Mouse (Mus musculus) layer of hippocampus, postnatal 36 days (tissue): ENCODE results near the gene H2-T22. TPM values are rescaled to one million over a fixed set of nuclear protein-coding genes. Genes with fewer than 3 reads are reported as not detected.
"Not testable (repeated sequence)": the region's sequence is repeated elsewhere in the genome, so short reads cannot be mapped to it uniquely, and the experiment has no call there.

Experiments
- DNase-seq, 2 experiments: peaks; one replicate each; pipeline ENCODE4 v3.0.0; 2022
- total RNA-seq, 2 experiments: library from RNA; stranded (reverse); gene quantifications; 2 replicates each; pipeline ENCODE4 v1.2.3; 2021

Gene H2-T22
- total RNA-seq, 2 experiments from 2014 or later = 9.0 to 11.0 TPM

DNA sequence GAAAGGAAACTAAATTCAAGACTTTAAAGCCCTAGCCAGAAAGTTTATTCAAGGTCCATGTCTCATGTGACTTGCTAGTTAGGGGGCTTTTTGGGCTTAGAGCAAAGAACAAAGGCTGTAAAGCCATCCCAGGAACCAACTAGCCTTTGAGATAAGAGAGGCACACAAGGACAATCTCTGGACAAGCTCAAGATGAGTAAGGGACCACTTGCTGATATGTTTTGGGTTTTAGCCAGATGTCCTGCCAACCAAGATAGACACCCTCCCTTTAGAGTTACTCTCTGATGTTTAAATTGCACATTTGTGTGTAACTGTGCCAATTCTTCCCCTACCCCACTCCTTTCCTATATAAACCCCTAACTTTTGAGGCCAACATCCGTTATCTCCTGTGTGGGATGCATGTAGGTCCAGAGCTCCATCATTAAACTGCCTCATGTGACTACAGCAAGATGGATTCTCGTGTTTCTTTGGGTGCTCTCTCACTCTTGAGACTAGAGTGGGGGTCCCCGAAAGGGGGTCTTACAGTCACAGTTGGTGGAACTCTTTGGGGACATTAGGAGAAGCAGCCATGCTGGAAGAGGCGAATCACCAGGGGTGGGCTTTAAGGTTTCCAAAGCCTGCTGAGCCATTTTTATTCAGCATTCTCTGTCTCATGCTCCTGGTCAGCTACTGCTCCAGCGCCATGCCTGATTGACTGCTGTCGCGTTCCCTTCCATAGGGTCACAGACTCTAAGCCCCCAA, 13.5 kb downstream of the H2-T22 start:
- DNase-seq = no peak

- DNase-seq = no peak
These were observed 14.9 kb downstream of the H2-T22 start for GRCm38 (mm10) chr17:36027663-36028062.

DNA sequence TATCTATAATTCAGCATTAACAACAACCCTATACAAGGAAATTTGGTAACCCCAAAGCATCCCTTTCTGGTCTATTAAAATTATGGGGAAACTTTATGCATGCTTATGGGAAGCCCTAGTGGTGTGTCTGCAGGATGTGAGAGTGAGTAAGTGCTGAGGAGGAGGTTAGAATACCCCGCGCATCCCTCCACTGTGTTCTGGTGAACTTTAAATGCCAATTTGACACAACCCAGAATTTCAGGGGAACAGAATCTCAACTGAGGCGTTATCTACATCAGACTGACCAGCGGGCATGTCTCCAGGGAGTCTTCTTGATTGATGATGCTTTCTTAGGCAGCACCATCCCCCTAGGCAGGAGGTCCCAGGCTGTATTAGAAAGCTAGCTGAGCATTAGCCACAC, 16.6 kb downstream of the H2-T22 start:
- no peak for DNase-seq

DNA sequence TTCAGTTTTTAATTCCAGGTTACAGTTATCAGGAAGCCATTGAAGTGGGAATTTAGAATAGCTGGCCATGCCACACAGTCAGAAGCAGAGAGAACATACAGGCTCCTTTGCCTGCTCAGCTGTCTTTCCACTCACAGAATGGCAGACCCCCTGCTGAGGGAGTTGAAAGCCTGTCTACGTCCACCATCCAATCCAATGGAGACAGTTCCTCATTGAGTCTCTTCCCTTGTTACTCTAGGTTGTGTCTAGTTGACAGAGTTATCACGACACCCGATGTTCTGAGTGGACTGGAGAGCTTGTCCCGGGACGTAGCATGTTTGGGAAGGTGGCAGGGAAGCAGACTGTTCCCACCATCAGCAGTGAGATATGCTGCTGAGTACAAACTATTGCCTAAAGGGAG, 17.4 kb downstream of the H2-T22 start:
- no peak for DNase-seq

- DNase-seq = no peak
These were observed 18.6 kb downstream of the H2-T22 start for GRCm38 (mm10) chr17:36023710-36024654.

GRCm38 (mm10) chr17:36022922-36023321, 19.6 kb downstream of the H2-T22 start:
- DNase-seq = no peak

GRCm38 (mm10) chr17:36022098-36022497, 20.4 kb downstream of the H2-T22 start:
- DNase-seq = no peak

- DNase-seq = no peak
These were observed 21.2 kb downstream of the H2-T22 start for GRCm38 (mm10) chr17:36021309-36021708.

- peak in 1 of 2 experiments; percentile 37 for DNase-seq
These were observed 22.1 kb downstream of the H2-T22 start, which contains the start of gene H2-T24 for GRCm38 (mm10) chr17:36020191-36021073. H2-T24 (minus strand) TSS chr17:36020560.

GRCm38 (mm10) chr17:36019519-36019918, 23.0 kb downstream of the H2-T22 start:
- no peak for DNase-seq

DNA sequence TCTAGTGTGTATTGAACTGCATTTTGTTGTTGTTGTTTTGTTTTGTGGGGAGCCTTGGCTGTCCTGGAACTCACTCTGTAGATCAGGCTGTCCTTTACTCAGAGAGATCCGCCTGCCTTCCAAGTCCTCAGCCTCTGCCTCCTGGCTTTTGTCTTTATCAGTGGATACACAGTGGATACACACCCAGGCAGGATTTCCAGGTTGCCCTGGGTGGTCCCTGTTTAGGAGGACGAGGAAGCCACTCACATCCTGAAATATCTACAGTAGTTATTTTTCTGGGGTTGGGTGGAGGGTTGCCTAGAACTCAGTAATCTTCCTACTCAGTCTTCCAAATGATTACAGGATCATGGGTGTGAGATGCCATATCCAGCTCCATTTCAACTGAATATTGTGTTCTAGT, 23.6 kb downstream of the H2-T22 start:
- DNase-seq = no peak

- no peak for DNase-seq
These were observed 25.5 kb downstream of the H2-T22 start for GRCm38 (mm10) chr17:36017046-36017445.

GRCm38 (mm10) chr17:36014977-36015376, 27.6 kb downstream of the H2-T22 start:
- DNase-seq = no peak

DNA sequence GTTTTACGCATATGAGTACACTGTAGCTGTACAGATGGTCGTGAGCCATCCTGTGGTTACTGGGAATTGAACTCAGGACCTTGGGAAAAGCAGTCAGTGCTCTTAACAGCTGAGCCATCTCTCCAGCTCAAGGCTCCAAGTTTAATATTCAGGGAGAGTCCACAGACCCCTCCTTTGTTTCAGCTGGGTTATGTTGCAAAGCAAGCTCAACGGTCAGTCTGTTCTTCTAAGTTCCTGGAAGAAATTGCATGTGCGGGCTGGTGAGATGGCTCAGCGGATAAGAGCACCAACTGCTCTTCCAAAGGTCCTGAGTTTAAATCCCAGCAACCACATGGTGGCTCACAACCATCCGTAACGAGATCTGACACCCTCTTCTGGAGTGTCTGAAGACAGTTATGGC, 38.1 kb downstream of the H2-T22 start:
- not testable (repeated sequence) for DNase-seq

- DNase-seq = no peak
These were observed 39.2 kb downstream of the H2-T22 start for GRCm38 (mm10) chr17:36003331-36003730.

DNA sequence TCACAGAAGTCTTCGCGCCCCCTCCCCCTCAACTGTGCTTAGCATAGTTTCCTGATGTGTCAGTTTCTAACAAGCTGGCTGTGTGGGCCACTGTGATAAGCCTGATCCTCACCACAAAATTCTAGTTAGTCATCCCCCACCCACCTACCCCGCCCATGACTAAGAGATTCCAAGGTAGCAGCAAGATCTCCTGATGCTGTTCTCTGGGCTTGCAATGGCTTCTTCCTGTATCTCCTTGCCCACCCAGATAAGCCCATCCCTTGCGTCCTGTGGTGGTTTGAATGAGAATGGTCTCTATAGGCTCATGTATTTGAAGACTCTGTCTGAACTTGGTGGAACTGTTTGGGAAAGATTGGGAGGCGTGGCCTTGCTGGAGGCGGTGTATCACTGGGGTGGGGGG, 40.6 kb downstream of the H2-T22 start:
- DNase-seq = no peak

DNA sequence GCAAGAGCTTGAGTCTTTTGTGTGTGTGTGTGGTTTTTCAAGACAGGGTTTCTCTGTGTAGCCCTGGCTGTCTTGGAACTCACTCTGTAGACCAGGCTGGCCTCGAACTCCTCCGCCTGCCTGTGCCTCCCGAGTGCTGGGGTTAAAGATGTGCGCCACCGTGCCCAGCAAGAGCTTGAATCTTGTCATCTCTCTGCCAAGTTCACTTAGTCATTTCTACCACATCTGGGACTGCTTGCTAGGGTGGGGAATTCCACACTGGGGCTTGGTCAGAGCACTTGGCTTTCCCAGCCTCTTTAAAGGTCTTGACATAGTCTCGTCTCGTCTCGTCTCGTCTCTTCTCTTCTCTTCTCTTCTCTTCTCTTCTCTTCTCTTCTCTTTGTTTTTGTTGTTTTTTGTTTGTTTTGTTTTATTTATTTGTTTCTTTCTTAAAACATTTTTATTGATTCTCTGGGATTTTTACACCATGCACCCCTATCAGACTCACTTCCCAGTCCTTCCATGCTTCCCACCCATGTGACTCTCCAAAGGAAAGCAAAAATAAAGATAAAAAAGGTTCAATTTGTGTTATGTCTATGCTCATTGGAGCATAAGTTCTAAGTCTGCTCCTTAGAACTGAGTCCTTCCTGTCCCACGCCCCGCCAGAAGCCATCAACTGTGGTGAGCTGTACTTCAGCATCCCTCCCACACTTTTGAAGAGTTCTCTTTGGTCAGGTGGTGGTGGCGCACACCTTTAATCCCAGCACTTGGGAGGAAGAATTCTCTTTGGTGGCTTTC, 41.2 kb downstream of the H2-T22 start:
- no peak for DNase-seq

- no peak for DNase-seq
These were observed 42.2 kb downstream of the H2-T22 start for GRCm38 (mm10) chr17:36000349-36000748.

DNA sequence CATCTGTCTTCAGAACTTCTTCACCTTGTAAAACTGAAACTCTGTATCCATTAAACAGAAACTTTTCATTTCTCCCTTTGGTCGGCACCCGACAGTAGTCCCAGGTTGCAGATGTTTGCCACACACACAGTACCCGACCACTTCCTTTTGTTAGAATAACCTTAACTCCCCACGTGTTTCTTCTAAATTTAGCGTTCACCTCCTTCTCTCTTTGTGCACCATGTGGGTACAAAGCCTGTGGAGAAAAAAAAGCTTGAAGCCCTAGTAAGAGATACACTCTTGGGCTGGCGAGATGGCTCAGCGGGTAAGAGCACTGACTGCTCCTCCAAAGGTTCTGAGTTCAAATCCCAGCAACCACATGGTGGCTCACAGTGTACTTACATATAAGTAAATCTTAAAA, 43.2 kb downstream of the H2-T22 start:
- no peak for DNase-seq

DNA sequence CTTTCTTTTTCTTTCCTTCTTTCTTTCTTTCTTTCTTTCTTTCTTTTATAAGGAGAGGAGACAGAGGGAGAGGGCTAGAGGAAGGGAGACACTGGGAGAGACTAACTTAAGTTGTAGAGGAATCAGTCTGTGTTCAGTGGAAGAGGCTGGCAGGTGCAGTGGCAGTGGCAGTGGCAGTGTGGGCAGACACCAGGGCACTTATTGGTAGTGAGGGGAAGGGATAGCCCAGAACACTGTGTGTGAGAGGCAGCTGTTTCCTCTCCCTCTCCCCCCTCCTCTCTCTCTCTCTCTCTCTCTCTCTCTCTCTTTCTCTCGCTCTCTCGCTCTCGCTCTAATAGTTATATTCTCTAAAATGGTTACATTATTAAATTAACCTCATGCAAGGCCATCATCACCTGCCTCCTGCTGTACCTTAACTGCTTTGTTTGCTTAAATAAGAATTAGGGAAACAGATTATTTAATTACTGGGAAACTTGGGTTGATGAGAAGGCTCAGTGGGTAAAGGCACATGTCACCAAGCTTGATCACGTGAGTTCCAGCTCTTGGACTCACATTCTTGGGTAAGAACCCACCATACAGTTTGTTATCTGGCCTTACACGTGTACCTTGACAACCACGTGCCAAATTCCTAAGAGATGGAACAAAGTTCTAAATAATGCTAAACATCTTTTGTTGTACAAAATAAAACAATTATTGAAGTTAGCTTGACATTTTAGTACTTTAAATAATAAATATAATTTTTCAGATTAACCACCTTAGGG, 43.8 kb downstream of the H2-T22 start:
- no peak for DNase-seq
